Mouse (Mus musculus): ENCODE results near the gene Sall1. TPM values are rescaled to one million over a fixed set of nuclear protein-coding genes. Genes with fewer than 3 reads are reported as not detected.

Sall1 gene
- polyA plus RNA-seq, 1 experiment from 2014 or later, result 2.5 TPM

DNA sequence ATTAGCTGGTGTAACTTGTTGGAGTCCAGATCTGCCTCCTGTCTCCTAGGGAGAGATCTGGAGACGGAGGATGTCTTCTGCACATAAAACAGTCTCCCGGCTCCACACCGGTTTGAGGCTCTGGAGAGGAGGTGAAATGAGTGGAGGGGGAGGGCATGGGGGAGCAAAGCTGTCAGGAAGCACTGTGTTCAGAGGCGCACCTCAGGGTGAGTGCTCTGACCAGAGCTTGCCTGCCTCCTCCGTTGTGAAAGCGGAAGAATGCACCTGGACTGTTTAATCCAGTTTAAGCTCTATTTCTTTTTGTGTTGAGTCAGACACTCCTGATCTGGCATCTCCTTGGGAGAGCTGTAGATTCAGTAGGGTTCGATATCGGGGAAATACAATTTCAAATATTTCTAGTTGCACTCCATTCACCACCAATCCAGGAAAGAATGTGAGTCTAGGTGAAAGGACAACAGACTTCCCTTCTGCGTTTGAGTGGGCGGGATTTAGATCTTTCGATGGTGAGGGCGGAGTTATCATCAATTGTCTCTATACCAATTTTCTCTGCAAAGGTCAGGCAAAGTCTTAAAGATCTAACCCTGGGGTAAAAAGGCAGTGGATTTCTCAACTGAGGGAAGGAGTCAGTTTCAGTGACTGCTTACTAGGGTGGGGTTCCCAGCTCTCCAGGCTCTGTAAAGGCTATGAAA is 31.8 kb downstream of the Sall1 start:
- no peak overlapping the region for H3K4me2 ChIP-seq (replicated peaks)

DNA sequence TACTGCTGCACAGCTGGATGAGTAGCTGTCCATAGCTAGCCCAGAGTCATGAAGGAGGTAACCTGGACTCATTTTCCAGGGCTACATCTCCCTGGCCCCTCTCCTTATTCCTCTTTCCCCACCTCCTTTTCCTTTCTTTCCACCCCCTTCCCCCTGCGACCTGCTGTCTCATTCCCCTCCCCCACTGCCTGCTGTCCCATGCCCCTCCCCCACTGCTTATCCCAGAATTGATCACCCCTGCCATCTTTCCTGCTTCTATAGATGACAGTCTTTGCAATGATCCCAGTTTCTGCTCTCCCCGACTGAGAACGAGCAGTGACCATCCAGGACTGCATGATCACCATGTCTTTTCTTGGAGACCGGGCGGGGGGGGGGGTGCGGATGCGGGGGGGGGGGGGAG is 35.2 kb downstream of the Sall1 start:
- no peak overlapping the region for H3K27ac ChIP-seq
- ATAC-seq (ENCODE audit: insufficient number of reproducible peaks, insufficient read depth, low FRiP score, low TSS enrichment), result no peak
- peaks cover 12% of the 10 kb centered on the region for H3K4me1 ChIP-seq
- H3K9ac ChIP-seq, result no peak overlapping the region
- H3K9me3 ChIP-seq, result no peaks in the 10 kb centered on the region
- 28% methylated on average over 5 of the region's 7 CpGs for WGBS
- H3K4me2 ChIP-seq (replicated peaks), result no peak overlapping the region
- no peak overlapping the region for H3K4me3 ChIP-seq
- no peaks in the 10 kb centered on the region for H3K36me3 ChIP-seq
- peaks cover 44% of the 10 kb centered on the region for H3K27me3 ChIP-seq

More for the DNA sequence above, 31.8 kb downstream of the Sall1 start:
- peaks cover 20% of the 10 kb centered on the region for H3K27me3 ChIP-seq
- H3K4me1 ChIP-seq, result peaks cover 1% of the 10 kb centered on the region; the same call in 1 of the 2 replicates
- no peak overlapping the region for H3K9ac ChIP-seq
- no peaks in the 10 kb centered on the region for H3K36me3 ChIP-seq
- H3K4me3 ChIP-seq, result no peak overlapping the region
- H3K9me3 ChIP-seq, result no peaks in the 10 kb centered on the region
- no peak overlapping the region for H3K27ac ChIP-seq
- 28% methylated on average over 12 of the region's 12 CpGs for WGBS
- no peak for ATAC-seq (ENCODE audit: insufficient number of reproducible peaks, insufficient read depth, low FRiP score, low TSS enrichment)

DNA sequence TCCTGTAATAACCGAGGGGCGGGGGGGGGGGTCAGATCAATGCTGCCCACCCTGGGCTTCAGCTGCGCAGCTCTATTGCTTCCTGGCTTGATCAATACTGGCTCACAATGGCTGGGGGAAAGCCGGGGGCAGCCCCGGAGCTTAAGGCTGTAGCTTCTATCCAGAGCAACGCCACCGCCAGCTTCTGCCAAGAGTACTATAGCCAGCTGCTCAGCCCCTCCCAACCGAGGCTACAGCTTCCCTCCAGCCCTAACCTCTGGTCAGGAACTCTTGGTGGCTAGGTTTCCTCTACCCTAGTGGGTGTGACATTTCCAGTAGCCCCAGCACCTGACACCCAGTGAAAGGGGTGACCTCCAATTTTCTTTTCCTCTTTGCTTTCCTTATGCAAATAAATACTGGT is 36.8 kb downstream of the Sall1 start:
- peak overlapping the region; percentile 42; the same call in 1 of the 2 replicates for H3K4me3 ChIP-seq
- WGBS, result 1% methylated on average over 8 of the region's 8 CpGs
- no peak overlapping the region for H3K27ac ChIP-seq
- H3K4me1 ChIP-seq, result peaks cover 12% of the 10 kb centered on the region
- H3K9me3 ChIP-seq, result no peaks in the 10 kb centered on the region
- H3K27me3 ChIP-seq, result peaks cover 50% of the 10 kb centered on the region
- no peaks in the 10 kb centered on the region for H3K36me3 ChIP-seq
- no peak overlapping the region for H3K9ac ChIP-seq
- peak overlapping the region; percentile 84 for H3K4me2 ChIP-seq (replicated peaks)
- no peak for ATAC-seq (ENCODE audit: insufficient number of reproducible peaks, insufficient read depth, low FRiP score, low TSS enrichment)

DNA sequence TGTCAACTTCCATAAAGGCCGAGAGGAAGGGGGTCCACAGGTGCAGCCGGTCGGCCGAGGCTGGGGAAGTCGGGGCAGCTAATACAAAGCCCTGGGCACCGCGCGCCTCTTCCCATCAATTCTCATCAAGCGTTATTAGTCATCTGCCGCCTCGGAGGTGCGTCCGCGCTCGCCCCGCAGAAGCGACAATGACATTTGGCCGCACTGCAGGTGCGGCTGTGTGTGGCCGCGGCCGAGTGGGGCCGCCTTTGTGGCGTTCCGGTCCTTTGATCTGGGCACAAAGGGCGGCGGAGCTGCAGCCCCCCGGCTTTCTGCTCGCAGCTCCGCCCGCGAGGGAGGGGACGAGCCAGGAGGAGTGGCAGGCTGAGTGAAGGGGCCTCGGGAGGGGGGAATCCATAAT is 37.5 kb downstream of the Sall1 start:
- Histone ChIP-seq H3K4me2 (replicated peaks) (peak overlapping the region; percentile 84), H3K4me3 (peak overlapping the region; percentile 42), H3K27ac (no peak overlapping the region), H3K9ac (peak overlapping the region; percentile 37; the same call in 1 of the 2 replicates), H3K36me3 (no peaks in the 10 kb centered on the region), H3K27me3 (peaks cover 50% of the 10 kb centered on the region), H3K4me1 (peaks cover 12% of the 10 kb centered on the region), H3K9me3 (no peaks in the 10 kb centered on the region)
- WGBS, result under 1% methylated on average over 34 of the region's 34 CpGs
- no peak for ATAC-seq (ENCODE audit: insufficient number of reproducible peaks, insufficient read depth, low FRiP score, low TSS enrichment)

DNA sequence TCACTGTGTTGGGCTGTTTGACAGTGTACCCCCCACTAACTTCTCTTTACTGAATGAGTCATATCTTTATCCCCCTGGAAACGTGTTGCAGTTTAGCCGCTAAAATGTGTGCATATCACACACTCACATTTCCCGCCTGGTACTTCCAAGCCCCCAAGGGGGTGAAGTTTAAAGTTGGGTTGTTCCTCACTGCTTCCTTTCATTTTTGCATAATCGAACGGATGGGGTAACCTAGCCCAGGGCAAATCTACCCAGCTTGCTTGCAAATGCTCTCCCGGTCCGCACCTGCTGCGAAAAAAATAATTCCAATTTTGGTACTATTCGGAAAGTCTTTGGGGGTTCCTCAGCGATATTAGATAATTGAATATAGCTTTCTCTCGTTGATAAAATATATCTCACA is 38.2 kb downstream of the Sall1 start:
- ATAC-seq (ENCODE audit: insufficient number of reproducible peaks, insufficient read depth, low FRiP score, low TSS enrichment), result no peak

DNA sequence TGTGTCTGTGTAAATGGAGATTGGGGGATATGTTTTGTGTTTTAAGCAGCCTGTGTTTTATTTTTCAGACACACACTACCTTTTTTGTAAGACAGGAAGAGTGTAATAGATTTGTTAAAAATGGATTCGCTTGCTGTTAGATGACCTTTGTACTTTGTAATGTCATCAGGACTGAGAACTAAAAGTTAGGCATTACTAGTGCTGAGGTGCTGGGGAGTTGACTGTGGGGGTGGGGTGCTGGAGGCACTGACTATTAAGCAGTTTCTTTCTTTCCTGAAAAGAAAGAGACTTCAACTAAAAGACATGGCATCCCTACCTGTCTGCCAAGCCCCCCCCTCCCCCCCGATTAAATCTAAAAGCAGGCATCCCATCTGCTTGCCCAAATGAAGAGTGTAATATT is 39.9 kb downstream of the Sall1 start:
- Histone ChIP-seq H3K4me2 (replicated peaks) (no peak overlapping the region), H3K27me3 (peaks cover 48% of the 10 kb centered on the region), H3K9me3 (no peaks in the 10 kb centered on the region), H3K36me3 (no peaks in the 10 kb centered on the region), H3K9ac (no peak overlapping the region), H3K27ac (no peak overlapping the region), H3K4me3 (no peak overlapping the region), H3K4me1 (peaks cover 12% of the 10 kb centered on the region)
- 14% methylated on average over 2 of the region's 2 CpGs for WGBS
- no peak for ATAC-seq (ENCODE audit: insufficient number of reproducible peaks, insufficient read depth, low FRiP score, low TSS enrichment)

More for the DNA sequence above, 38.2 kb downstream of the Sall1 start:
- Histone ChIP-seq H3K4me3 (peak overlapping the region; percentile 42; the same call in 1 of the 2 replicates), H3K36me3 (no peaks in the 10 kb centered on the region), H3K4me2 (replicated peaks) (peak overlapping the region; percentile 84), H3K27me3 (peaks cover 50% of the 10 kb centered on the region), H3K9me3 (no peaks in the 10 kb centered on the region), H3K4me1 (peaks cover 12% of the 10 kb centered on the region), H3K27ac (no peak overlapping the region), H3K9ac (no peak overlapping the region)
- WGBS, result 40% methylated on average over 11 of the region's 11 CpGs

DNA sequence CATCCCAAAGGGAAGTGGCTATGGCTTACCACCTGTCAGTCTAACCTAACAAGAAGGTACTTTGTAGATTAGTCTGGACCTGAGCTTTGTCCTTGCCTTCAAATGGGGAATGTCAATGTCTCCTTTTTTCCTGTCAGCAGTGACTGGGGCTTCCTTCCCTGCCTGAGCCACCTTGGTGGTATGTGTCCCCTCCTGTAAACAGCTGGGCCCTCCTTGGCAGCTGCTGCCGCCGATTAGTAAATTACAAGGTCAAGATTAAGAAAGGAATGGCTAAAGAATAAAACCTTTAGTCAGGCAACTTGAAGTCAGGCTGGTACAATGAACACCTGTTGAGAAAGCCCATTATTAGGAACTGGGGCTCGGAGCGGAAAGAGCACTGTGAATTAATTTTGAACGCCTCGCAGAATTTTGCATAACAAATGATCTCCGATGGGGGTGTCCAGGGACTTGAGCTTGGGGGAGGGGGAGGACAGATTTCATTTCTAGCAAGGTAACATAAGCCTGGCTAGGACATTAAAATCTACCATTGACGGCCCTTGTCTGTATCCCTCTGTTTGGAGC is 40.5 kb downstream of the Sall1 start:
- peaks cover 12% of the 10 kb centered on the region for H3K4me1 ChIP-seq
- H3K36me3 ChIP-seq, result no peaks in the 10 kb centered on the region
- 17% methylated on average over 8 of the region's 8 CpGs for WGBS
- H3K27ac ChIP-seq, result no peak overlapping the region
- no peak overlapping the region for H3K4me2 ChIP-seq (replicated peaks)
- H3K4me3 ChIP-seq, result no peak overlapping the region
- no peaks in the 10 kb centered on the region for H3K9me3 ChIP-seq
- ATAC-seq (ENCODE audit: insufficient number of reproducible peaks, insufficient read depth, low FRiP score, low TSS enrichment), result no peak
- H3K9ac ChIP-seq, result no peak overlapping the region
- peaks cover 42% of the 10 kb centered on the region for H3K27me3 ChIP-seq

DNA sequence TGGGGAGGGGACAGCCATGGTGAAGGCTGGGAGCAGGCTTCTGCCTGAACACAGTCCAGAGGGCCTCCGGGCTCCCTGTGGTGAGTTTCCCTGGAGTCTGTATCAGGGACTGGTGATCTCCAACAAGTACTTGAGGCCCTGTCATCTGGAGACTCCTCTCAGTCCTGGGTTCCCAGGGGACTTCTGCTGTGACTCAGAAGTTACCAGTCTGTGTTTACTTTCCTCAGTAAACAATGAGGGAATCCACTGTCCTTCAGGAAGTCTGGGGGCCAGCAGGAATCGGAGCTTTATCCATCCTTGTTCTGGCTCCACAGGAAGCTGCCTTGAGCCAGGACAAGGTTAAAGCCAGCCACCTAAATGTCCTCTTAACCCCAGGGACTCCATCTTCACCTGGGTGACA is 41.8 kb downstream of the Sall1 start:
- Histone ChIP-seq H3K9ac (no peak overlapping the region), H3K9me3 (no peaks in the 10 kb centered on the region), H3K27me3 (peaks cover 29% of the 10 kb centered on the region), H3K4me1 (peaks cover 10% of the 10 kb centered on the region), H3K27ac (no peak overlapping the region), H3K4me3 (no peak overlapping the region), H3K4me2 (replicated peaks) (no peak overlapping the region), H3K36me3 (no peaks in the 10 kb centered on the region)
- WGBS, result 50% methylated on average over 2 of the region's 2 CpGs
- no peak for ATAC-seq (ENCODE audit: insufficient number of reproducible peaks, insufficient read depth, low FRiP score, low TSS enrichment)

DNA sequence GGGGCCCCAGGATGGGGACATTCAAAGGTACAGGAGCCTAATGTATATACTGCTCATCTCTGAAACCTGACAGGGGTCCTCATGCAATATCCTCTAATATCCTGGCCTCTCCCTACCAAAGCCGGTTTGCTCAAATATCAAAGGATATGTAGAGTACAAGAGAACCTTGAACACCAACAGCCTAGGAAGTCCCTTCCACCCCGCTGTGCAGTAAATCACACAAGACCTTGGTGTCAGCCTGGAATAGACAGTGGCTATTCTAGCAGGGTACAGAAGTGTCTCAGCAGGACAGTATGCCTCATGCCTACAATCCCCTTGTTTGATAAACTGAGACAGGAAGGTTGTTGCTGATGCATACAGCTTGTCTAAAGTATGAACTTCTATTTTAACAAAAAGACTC is 46.7 kb downstream of the Sall1 start:
- no peaks in the 10 kb centered on the region for H3K27me3 ChIP-seq
- no peak overlapping the region for H3K4me3 ChIP-seq
- H3K9ac ChIP-seq, result no peak overlapping the region
- H3K36me3 ChIP-seq, result no peaks in the 10 kb centered on the region
- no peak overlapping the region for H3K27ac ChIP-seq
- ATAC-seq (ENCODE audit: insufficient number of reproducible peaks, insufficient read depth, low FRiP score, low TSS enrichment), result no peak
- WGBS, result 86% methylated on average over 2 of the region's 2 CpGs
- H3K4me2 ChIP-seq (replicated peaks), result no peak overlapping the region
- no peaks in the 10 kb centered on the region for H3K4me1 ChIP-seq
- H3K9me3 ChIP-seq, result no peaks in the 10 kb centered on the region

DNA sequence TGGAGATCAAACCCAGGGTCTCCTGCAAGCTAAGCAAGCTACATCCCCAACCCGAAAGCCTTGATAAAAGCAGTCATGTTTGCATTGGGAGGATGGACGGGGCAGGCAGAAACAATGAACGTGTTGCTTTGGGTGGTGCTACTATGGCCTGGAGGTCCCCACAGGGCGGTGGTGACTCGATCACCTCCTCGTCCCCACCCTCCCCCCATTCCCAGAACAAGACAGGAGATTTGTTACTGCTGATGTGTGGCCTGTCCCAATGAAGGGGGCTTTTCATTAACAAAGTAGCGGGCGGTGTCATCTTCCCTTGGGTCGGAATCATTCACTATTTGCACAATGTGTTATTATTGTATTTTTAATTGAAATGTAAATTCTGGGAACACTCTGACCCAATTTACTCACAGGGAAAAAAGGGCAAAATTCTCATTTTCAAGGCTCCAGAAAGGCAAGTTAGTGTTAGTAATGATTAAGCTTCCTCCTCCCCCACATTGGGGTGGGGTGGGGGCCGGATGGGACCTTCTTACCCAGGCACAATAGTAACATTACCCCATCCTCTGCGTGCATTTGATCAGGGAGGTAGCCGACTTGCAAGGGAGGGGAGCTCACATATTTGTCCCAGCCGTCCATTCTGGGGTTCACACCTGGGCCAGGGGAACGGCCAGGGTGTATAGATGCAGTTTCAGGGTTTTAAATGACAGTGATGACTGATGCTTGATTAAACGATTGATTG is 52.0 kb downstream of the Sall1 start:
- Histone ChIP-seq H3K4me3 (no peak overlapping the region), H3K9ac (no peak overlapping the region), H3K27me3 (no peaks in the 10 kb centered on the region), H3K27ac (no peak overlapping the region), H3K4me1 (no peaks in the 10 kb centered on the region), H3K9me3 (no peaks in the 10 kb centered on the region), H3K4me2 (replicated peaks) (no peak overlapping the region), H3K36me3 (no peaks in the 10 kb centered on the region)
- WGBS, result 49% methylated on average over 15 of the region's 15 CpGs
- no peak for ATAC-seq (ENCODE audit: insufficient number of reproducible peaks, insufficient read depth, low FRiP score, low TSS enrichment)

DNA sequence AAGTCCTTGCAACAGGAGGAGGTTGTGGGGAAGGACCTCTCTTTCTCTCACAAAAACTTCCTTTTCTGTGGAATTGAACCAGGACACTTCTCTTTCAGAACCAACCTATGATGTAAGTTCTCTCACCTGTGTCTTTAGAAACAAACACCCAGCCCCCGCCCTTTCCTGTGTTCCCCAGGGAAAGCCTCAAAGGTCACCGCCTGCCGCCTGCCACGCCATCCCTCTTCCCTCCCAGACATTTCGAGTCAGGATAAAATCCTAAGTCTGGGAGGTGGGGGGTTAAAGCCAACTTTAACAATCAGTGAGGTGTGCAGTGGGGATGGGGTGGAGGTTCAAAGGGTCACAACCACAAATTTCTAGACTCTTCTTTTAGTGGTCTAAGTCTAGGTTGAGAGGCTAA is 52.8 kb downstream of the Sall1 start:
- 52% methylated on average over 5 of the region's 5 CpGs for WGBS
- Histone ChIP-seq H3K27ac (no peak overlapping the region), H3K9me3 (no peaks in the 10 kb centered on the region), H3K9ac (no peak overlapping the region), H3K27me3 (no peaks in the 10 kb centered on the region), H3K36me3 (no peaks in the 10 kb centered on the region), H3K4me1 (no peaks in the 10 kb centered on the region), H3K4me3 (no peak overlapping the region), H3K4me2 (replicated peaks) (no peak overlapping the region)
- no peak for ATAC-seq (ENCODE audit: insufficient number of reproducible peaks, insufficient read depth, low FRiP score, low TSS enrichment)

DNA sequence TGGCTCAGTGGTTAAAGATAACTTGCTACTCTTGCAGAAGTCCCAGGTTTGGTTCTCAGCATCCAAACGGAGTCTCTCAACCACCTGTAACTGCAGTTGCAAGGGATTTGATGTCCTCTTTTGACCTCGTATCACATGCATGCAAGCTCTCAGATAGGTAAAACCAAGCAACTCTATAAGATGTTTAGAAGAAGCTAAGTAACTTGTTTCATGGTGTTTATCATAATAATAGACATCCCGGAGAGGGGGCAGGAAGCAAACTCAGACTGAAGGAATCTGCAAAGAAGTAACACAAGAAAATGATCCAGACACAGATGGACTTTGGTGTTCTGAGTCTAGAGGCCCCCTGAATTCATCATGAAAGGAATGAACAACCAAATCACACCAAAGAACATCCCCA is 55.0 kb downstream of the Sall1 start:
- Histone ChIP-seq H3K9me3 (no peaks in the 10 kb centered on the region), H3K4me2 (replicated peaks) (no peak overlapping the region), H3K4me1 (no peaks in the 10 kb centered on the region), H3K27me3 (no peaks in the 10 kb centered on the region), H3K36me3 (no peaks in the 10 kb centered on the region), H3K4me3 (no peak overlapping the region), H3K9ac (no peak overlapping the region), H3K27ac (no peak overlapping the region)
- ATAC-seq (ENCODE audit: insufficient number of reproducible peaks, insufficient read depth, low FRiP score, low TSS enrichment), result no peak
- 80% methylated on average over 3 of the region's 3 CpGs for whole genome bisulfite sequencing

Measured in embryonic facial prominence, embryonic 12.5 days (tissue).